Mouse (Mus musculus): ENCODE data around the gene Ddc.

DNA sequence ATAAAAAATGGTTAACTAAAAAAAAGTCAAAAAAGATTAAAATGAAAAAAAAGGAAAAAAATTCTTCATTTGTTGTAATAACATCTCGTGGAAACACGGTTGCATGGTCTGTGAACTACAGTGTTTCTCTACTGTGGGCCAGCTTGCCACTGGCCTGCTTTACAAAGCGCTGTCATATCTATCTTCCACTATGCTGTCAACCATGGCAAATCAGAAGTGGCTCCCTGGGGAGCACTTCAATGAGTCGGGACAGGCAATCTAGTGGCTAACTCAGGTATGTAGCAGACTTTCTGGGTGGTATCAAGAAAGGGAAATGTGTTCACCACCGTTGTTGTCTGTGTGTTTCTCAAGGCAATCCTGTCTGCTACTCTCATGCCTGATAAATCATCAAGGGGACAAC, 33.7 kb upstream of the Ddc start:
- TF ChIP-seq POLR2A (IDR thresholded peaks at IDR 0.05; ENCODE audit: insufficient read depth, low read depth, low read length) (no peak), CTCF (IDR thresholded peaks at IDR 0.05) (no peak), EP300 (IDR thresholded peaks at IDR 0.05; ENCODE audit: insufficient read depth, low read depth, low read length) (no peak)
